Mouse (Mus musculus): Measurements from ENCODE around the gene Plcl2.
"Not testable (repeated sequence)": the region's sequence is repeated elsewhere in the genome, so short reads cannot be mapped to it uniquely, and the experiment has no call there.

Plcl2 gene

GRCm38 (mm10) chr17:50678748-50679147, 169.5 kb downstream of the Plcl2 start:
- DNase-seq: peak; percentile 56 to 71

- no peak for DNase-seq
Observed at GRCm38 (mm10) chr17:50679613-50680534, 170.7 kb downstream of the Plcl2 start.

GRCm38 (mm10) chr17:50682696-50683095, 173.5 kb downstream of the Plcl2 start:
- no peak for DNase-seq

GRCm38 (mm10) chr17:50684960-50685645, 175.9 kb downstream of the Plcl2 start:
- no peak for DNase-seq

- DNase-seq: no peak
Observed at GRCm38 (mm10) chr17:50687670-50688069, 178.5 kb downstream of the Plcl2 start.

GRCm38 (mm10) chr17:50688135-50688534, 178.9 kb downstream of the Plcl2 start:
- peak; percentile 71 to 74 for DNase-seq

- not testable (repeated sequence) for DNase-seq
Observed at GRCm38 (mm10) chr17:50698410-50698809, 189.2 kb downstream of the Plcl2 start.

- DNase-seq: no peak
Observed at GRCm38 (mm10) chr17:50710497-50711222, 201.5 kb downstream of the Plcl2 start.

- DNase-seq: no peak
Observed at GRCm38 (mm10) chr17:50717586-50717985, 208.4 kb downstream of the Plcl2 start.

- DNase-seq: no peak
Observed at GRCm38 (mm10) chr17:50724376-50724775, 215.2 kb downstream of the Plcl2 start.

GRCm38 (mm10) chr17:50726265-50726664, 217.1 kb downstream of the Plcl2 start:
- DNase-seq: no peak

GRCm38 (mm10) chr17:50729031-50729430, 219.8 kb downstream of the Plcl2 start:
- no peak for DNase-seq

- no peak for DNase-seq
Observed at GRCm38 (mm10) chr17:50729577-50729976, 220.4 kb downstream of the Plcl2 start.

GRCm38 (mm10) chr17:50730896-50731295, 221.7 kb downstream of the Plcl2 start:
- no peak for DNase-seq

GRCm38 (mm10) chr17:50731876-50732275, 222.7 kb downstream of the Plcl2 start:
- DNase-seq: no peak

GRCm38 (mm10) chr17:50733390-50733789, 224.2 kb downstream of the Plcl2 start:
- DNase-seq: peak; percentile 29 to 49

GRCm38 (mm10) chr17:50734781-50735180, 225.6 kb downstream of the Plcl2 start:
- DNase-seq: no peak

- DNase-seq: no peak
Observed at GRCm38 (mm10) chr17:50735382-50735954, 226.3 kb downstream of the Plcl2 start.

GRCm38 (mm10) chr17:50735955-50736533, 226.8 kb downstream of the Plcl2 start:
- peak; percentile 56 to 68 for DNase-seq

GRCm38 (mm10) chr17:50737068-50737467, 227.9 kb downstream of the Plcl2 start:
- DNase-seq: peak in 1 of 2 experiments; percentile 23
